Mouse (Mus musculus): ENCODE results near the gene Il11. TPM values are rescaled to one million over a fixed set of nuclear protein-coding genes. Genes with fewer than 3 reads are reported as not detected.

Il11 gene
- total RNA-seq, 2 experiments from 2014 or later, result 0.25 to 0.26 TPM

DNA sequence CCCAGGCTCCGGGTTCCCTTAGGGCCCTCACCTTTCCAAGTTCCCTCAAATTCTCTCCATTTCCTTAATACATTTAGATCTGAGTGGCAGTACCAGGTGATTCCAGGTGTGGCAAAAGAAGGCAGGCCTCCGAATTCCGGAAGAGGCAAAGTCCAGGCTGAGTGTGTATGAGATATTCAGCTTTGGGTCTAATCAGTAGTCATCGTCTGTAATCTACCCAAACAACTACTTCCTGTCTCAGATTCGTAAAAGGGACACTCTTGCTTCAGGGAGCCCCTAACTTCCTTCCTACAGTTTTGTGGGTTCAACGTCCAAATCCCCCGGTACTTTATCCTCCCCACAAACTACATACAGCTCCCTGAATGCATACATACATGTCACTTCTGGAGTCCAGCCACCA is 57.5 kb downstream of the Il11 start, which contains the start of gene Tmem150b:
Gene Tmem150b, minus strand, starts transcription at position 81 of the 400 bp plus-strand sequence.
- no peak for TF ChIP-seq CTCF (conservative IDR thresholded peaks at IDR 0.05)
- no peak for DNase-seq (ENCODE audit: low spot score in 2 of 2)
- H3K4me3 ChIP-seq, result no peak within 1 kb of the TSS

DNA sequence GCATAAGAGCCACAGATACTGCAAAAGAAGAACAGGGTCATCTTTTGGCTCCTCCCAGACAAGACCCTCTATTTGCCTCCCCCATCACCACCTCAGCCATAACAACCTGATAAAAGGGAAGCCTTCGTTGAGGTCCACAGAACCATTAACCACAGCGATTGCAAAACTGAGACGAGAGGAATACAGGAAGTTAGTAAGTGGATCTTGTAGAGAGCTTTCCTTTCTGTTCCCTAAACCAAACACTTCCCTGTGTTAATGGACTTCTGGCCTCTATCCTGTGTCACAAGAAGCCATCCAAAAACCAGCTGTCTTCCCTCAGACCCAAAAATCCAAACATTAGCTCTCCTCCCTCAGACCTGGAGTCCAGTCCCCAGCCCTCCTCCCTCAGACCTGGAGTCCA is 58.3 kb downstream of the Il11 start:
- no peak for TF ChIP-seq CTCF (conservative IDR thresholded peaks at IDR 0.05)
- no peak for DNase-seq (ENCODE audit: low spot score in 2 of 2)
- Histone ChIP-seq H3K27ac (no peak overlapping the region), H3K4me3 (no peak overlapping the region)

More for the DNA sequence above, 57.5 kb downstream of the Il11 start, which contains the start of gene Tmem150b:
- no peak within 1 kb of the TSS for H3K27ac ChIP-seq

DNA sequence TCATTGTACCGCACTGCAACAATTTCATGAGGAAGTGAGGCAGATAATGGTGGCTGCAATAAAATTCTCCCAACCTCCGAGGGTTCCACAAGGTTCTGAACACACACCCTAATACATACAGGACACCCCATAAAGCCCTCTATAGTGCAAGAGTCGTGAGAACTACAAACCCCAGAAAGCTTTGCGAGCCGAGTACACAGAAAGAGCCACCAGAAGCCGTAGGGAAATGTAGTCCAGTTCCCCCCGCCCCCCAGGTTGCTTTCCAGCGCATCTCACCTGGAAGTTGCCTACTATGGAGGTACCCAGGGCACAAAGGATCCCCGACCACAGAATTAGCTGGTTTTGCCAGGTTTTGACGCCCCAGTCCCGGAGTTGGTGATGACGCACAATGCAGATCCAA is 59.2 kb downstream of the Il11 start:
- H3K27ac ChIP-seq, result peak overlapping the region; percentile 43; the same call in 1 of the 2 replicates
- DNase-seq (ENCODE audit: low spot score in 2 of 2), result peak; percentile 36 to 43
- peak overlapping the region; percentile 53 for H3K4me3 ChIP-seq
- TF ChIP-seq CTCF (conservative IDR thresholded peaks at IDR 0.05), result no peak

Other genes starting within 250 kb of the Il11 start
- gene Syt5, start 235.3 kb downstream of the Il11 start, total RNA-seq (2021), result 100 to 1,000 TPM; 199 to 217 TPM
- under 1 TPM; 0.18 to 0.22 TPM for gene Ptprh, start 178.8 kb downstream of the Il11 start, total RNA-seq (2021)
- 10 to 100 TPM; 17.8 to 21.8 TPM for gene Tmem86b, start 151.4 kb downstream of the Il11 start, total RNA-seq (2021)
- 100 to 1,000 TPM; 133 to 134 TPM for gene Ppp6r1, start 123.8 kb downstream of the Il11 start, total RNA-seq (2021)
- 10 to 100 TPM; 82.1 to 92.1 TPM for gene Hspbp1, start 97.8 kb downstream of the Il11 start, total RNA-seq (2021)
- gene Brsk1, start 92.3 kb downstream of the Il11 start, total RNA-seq (2021), result 100 to 1,000 TPM; 334 to 355 TPM
- under 1 TPM in 1 of 2 experiments, not detected in 1; 0.13 TPM for gene Tmem150b, start 57.6 kb downstream of the Il11 start, total RNA-seq (2021)
- 10 to 100 TPM; 25.2 to 37.6 TPM for gene Kmt5c, start 42.7 kb downstream of the Il11 start, total RNA-seq (2021)
- gene Cox6b2, start 29.8 kb downstream of the Il11 start, total RNA-seq (2021), result 1 to 10 TPM; 1.3 to 3.8 TPM
- gene Fam71e2, start 11.6 kb downstream of the Il11 start, total RNA-seq (2021), result not detected
- gene Tmem190, start 78 bp upstream of the Il11 start, total RNA-seq (2021), result not detected
- gene Tmem238, start 6.8 kb upstream of the Il11 start, total RNA-seq (2021), result 1 to 10 TPM; 2.6 to 2.7 TPM
- 100 to 1,000 TPM; 458 to 462 TPM for gene Rpl28, start 10.0 kb upstream of the Il11 start, total RNA-seq (2021)
- gene Ube2s, start 29.7 kb upstream of the Il11 start, total RNA-seq (2021), result 100 to 1,000 TPM; 106 to 108 TPM
- gene Shisa7, start 61.8 kb upstream of the Il11 start, total RNA-seq (2021), result 100 to 1,000 TPM; 172 to 204 TPM
- 1 to 10 TPM; 4.7 to 5.6 TPM for gene Isoc2b, start 87.4 kb upstream of the Il11 start, total RNA-seq (2021)
- gene Isoc2a, start 94.3 kb upstream of the Il11 start, total RNA-seq (2021), result 10 to 100 TPM; 13.0 to 13.4 TPM
- gene Gm36210, start 123.7 kb upstream of the Il11 start, total RNA-seq (2021), result under 1 TPM in 1 of 2 experiments, not detected in 1; 0.28 TPM
- gene Zfp628, start 132.4 kb upstream of the Il11 start, total RNA-seq (2021), result 10 to 100 TPM; 15.0 to 15.8 TPM
- gene Nat14, start 139.2 kb upstream of the Il11 start, total RNA-seq (2021), result 100 to 1,000 TPM; 103 to 114 TPM
- 1 to 10 TPM; 2.4 to 3.5 TPM for gene Ssc5d, start 142.9 kb upstream of the Il11 start, total RNA-seq (2021)
- under 1 TPM in 1 of 2 experiments, not detected in 1; 0.31 TPM for gene Sbk2, start 181.5 kb upstream of the Il11 start, total RNA-seq (2021)
- 1 to 10 TPM in 1 of 2 experiments, under 1 TPM in 1; 0.71 to 1.0 TPM for gene Sbk3, start 188.3 kb upstream of the Il11 start, total RNA-seq (2021)
- 10 to 100 TPM; 29.7 to 35.6 TPM for gene Zfp579, start 213.3 kb upstream of the Il11 start, total RNA-seq (2021)
- 1 to 10 TPM; 7.0 to 8.1 TPM for gene Zfp524, start 231.6 kb upstream of the Il11 start, total RNA-seq (2021)
- 10 to 100 TPM; 25.8 TPM for gene Fiz1, start 231.8 kb upstream of the Il11 start, total RNA-seq (2021)
- gene Gm44973, start 232.6 kb upstream of the Il11 start, total RNA-seq (2021), result not detected
- gene Zfp865, start 237.5 kb upstream of the Il11 start, total RNA-seq (2021), result 10 to 100 TPM; 38.6 to 41.8 TPM
- gene Ccdc106, start 237.7 kb upstream of the Il11 start, total RNA-seq (2021), result 10 to 100 TPM; 57.8 to 61.1 TPM

Measured in layer of hippocampus, adult 2 months (tissue).